Mouse (Mus musculus) splenic B cell, adult 2 months (primary cell): ENCODE measurements around the gene Larp1b.
A peak's percentile ranks its signal among the peaks of the same experiment; 100 is the strongest.

ENCODE experiments used
- DNase-seq: peaks from one replicate; pipeline ENCODE4 v3.0.0-alpha.2; 2011; ENCODE audit warnings: low read depth, low spot score
- H3K27me3 ChIP-seq: 2 replicates; pipeline ENCODE4 v1.6.1; 2012; ENCODE audit warnings: mild to moderate bottlenecking, low read length, moderate library complexity, mixed read lengths; ENCODE audit not compliant: control insufficient read depth, poor library complexity, insufficient read depth, severe bottlenecking
- H3K36me3 ChIP-seq: 2 replicates; pipeline ENCODE4 v1.6.1; 2012; ENCODE audit warnings: mild to moderate bottlenecking, low read length, moderate library complexity, mixed read lengths; ENCODE audit not compliant: control insufficient read depth, poor library complexity, insufficient read depth, severe bottlenecking

Gene Larp1b

DNA sequence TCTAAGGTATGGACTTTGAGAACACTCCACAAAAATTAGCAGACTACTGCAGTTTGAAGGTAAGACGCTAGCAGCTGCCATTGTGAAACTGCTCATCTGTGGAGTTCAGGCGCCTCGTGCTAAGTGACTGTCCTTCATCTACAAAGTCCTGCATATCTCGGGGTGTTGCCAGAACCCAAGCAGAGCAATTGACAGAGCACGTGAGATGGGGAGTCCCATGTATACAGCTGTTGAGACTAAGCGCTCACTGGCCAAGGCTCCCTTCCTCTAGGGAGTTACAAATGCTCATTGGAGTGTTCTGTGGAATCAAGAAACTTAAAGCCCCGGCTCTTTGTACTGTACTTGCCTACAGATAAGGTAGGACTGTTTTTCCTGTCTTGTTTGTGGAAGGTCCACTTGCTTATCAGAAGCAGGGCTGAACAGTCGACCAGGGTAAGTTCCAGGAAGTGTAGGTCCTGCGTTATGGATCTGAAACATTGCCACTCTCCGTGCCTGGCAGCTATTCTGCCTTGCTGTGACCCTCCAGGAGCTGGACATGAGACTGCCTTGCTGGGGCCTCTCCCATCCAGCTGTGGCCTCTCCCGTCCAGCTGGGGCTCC, 94.2 kb downstream of the Larp1b start:
- no peaks in the 10 kb centered on the region for H3K36me3 ChIP-seq
- H3K27me3 ChIP-seq = no peaks in the 10 kb centered on the region
- no peak for DNase-seq

DNA sequence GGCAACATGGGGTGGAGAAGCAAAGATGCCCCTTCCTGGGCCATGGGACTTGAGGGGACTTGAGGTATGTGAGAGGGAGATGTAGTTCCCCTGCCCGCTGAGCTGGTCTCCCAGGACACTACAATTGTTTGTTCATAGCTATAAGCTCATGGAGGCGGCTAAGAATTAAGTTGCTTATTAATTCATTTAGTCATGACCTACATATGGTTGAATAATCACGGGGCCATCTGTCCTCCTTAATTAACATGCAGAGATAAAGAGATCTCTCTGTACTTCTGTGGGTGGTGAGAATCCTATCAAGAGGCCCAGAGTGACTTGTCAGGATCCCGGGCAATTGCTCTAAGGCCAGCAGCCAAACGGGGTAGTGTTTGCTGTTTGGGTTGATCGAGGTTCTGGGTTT, 98.2 kb downstream of the Larp1b start:
- Histone ChIP-seq H3K27me3 (no peaks in the 10 kb centered on the region), H3K36me3 (no peaks in the 10 kb centered on the region)
- DNase-seq = no peak

DNA sequence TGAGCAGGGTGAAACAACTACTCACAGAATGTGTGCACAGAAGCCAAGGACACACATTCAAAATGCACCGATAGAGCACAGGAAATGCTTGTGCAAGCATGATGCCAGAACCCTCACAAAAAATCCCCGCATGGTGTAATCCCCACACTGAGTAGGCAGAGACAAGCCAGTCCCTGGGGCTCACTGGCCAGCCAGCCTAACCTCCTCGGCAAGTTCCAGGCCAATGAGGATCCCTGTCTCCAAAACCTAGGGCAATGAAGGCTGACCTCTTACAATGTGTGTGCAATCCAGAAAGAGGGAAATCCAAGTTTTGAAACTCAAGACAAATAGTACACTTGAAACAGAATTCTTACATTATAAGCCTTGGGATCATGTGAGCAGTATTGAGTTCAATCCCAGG, 103.7 kb downstream of the Larp1b start:
- Histone ChIP-seq H3K36me3 (no peaks in the 10 kb centered on the region), H3K27me3 (no peaks in the 10 kb centered on the region)
- no peak for DNase-seq

DNA sequence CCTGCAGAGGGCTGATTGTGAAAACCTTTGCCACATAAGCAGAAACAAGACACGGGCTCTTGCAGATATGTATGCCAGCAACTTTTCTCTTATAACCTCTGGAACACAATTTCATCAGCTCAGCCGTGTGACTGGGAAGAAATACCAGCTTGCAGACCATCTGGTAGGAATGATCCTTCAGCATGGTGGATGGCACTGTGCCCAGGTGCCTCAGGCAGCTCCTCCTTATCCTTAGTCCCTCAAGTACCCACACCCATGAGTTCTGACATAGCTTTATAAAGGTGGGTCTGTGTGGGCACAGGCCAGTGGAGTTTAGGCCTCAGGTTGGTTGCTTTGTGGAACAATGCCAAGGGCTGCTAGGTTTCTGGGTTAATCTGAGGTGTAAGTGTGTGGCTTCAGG, 108.8 kb downstream of the Larp1b start:
- Histone ChIP-seq H3K27me3 (no peaks in the 10 kb centered on the region), H3K36me3 (no peaks in the 10 kb centered on the region)
- DNase-seq = no peak

DNA sequence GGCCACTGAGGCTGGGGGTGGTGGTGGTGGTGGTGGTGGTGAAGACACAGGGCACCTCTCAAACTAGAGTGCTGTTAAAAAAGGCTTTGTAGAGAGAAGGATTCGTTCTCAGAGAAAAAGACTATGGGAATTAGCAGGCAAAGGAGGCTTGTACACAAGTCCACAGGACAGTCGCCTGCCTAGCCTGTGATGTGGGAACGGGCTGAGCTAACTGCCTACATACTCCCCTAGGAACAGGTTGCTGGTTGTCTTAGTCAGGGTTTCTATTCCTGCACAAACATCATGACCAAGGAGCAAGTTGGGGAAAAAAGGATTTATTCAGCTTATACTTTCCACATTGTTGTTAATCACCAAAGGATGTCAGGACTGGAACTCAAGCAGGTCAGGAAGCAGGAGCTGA, 109.6 kb downstream of the Larp1b start:
- Histone ChIP-seq H3K36me3 (no peaks in the 10 kb centered on the region), H3K27me3 (no peaks in the 10 kb centered on the region)
- no peak for DNase-seq

DNA sequence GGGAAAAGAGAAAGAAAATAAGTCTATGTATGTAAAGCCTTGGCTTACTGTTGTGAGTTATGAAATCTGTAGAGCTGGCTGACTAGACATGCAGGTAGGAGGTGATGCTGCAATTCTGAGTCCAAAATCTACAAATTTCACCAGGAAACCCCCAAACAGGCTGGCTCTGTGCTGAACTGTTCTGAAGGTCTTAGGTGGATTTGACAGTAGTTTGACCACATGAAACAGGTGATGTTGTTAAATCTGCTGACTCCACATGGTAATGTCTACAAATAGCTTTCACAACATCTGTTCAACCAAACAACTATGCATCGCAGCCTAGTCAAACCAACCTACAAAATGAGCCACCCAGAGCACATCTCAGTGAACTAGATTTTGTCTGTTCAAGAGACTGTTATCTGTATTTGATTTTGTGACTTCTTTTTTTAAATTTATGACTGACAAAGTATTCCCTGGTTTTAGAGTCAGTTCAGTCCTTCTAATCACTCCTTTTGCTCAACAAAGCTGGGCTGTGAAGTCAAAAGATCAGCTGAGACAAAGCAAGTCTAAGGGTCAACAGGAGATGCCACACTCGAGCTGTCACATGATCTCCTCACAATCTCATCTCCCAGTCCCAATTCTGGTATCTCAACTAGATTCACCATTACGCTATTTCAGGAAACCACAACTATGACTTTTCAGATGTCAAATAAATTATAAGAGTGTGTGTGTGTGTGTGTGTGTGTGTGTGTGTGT, 112.4 kb downstream of the Larp1b start:
- Histone ChIP-seq H3K36me3 (no peaks in the 10 kb centered on the region; the same call in 1 of the 2 replicates), H3K27me3 (no peaks in the 10 kb centered on the region)
- DNase-seq = no peak

DNA sequence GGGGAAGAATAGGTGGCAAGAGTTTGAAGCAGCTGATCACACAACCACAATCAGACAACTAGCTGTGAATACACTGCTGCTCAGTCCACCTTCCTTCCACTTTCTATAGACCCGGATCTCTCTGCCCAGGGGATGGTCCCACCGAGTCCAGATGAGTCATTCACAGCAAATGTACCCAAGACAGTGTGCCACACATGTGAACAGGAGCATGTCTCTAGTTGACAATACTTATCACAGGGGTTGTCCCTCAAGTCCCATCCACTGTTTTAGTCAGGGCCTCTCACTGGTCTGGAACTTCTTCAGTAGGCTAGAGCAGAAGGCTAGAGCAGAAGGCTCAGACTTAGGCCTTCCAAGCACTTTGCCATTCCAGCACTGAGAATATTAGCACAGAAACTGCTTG, 113.1 kb downstream of the Larp1b start:
- no peaks in the 10 kb centered on the region for H3K27me3 ChIP-seq
- no peak for DNase-seq

DNA sequence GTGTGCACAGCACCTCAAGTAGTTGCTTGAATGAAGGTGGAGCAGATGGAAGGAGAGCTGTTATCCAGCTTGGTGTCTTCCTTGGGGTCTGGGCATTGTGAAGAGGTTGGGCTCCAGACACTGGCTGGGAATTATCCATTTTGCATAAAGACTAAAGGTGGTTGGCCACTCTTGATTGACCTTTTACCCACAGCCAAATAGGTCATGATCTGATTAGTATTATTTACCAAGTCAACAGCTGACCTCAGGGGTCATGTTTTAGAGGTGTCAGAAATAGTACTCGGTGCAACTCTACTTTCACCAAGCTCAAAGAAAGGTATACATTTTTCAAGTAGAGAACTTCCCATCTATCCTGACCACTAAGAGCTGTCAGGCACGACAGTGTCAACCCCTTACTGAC, 115.7 kb downstream of the Larp1b start:
- H3K27me3 ChIP-seq = no peaks in the 10 kb centered on the region
- no peak for DNase-seq
- H3K36me3 ChIP-seq = peaks cover 3% of the 10 kb centered on the region

More for the DNA sequence above, 113.1 kb downstream of the Larp1b start:
- peaks cover 2% of the 10 kb centered on the region; the same call in 1 of the 2 replicates for H3K36me3 ChIP-seq

DNA sequence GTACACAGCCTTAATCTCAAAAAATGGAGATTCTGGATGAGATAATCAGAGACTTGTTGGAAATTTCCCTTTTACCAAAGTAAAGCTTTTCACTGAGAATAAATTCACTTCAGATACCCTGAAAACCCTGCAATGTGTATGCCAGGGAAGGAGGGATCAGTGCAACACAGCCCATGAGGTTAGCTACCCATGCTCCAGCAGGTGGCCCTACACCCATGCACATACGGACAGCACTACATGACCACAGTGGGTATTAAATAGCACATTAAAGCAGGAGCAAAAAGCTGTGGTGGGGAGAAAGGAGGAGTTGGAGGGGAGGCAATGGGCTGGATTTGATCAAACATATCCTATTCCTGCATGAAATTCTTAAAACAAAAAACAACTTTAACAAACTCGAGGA, 120.9 kb downstream of the Larp1b start:
- DNase-seq = no peak

DNA sequence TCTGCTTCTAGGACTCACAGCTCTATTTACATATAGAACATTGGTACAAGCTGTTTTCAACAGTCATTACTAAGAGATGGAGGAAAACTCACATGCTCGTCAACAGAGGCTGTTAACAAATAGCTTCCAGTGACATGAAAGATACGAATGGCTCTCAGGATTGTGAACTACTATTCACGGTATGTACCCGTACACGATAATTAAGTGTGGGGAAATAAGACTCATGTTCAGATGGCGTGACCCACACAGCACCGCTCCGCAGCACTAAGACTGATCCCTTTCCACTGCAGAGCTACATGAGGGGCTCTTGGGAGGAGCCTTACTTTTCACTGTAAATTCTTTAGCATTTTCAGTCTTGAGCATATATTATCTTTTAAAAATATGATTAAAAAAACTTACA, 125.7 kb downstream of the Larp1b start:
- H3K36me3 ChIP-seq = no peaks in the 10 kb centered on the region
- H3K27me3 ChIP-seq = no peaks in the 10 kb centered on the region
- DNase-seq = no peak

More for the DNA sequence above, 120.9 kb downstream of the Larp1b start:
- Histone ChIP-seq H3K27me3 (no peaks in the 10 kb centered on the region), H3K36me3 (peaks cover 3% of the 10 kb centered on the region)

DNA sequence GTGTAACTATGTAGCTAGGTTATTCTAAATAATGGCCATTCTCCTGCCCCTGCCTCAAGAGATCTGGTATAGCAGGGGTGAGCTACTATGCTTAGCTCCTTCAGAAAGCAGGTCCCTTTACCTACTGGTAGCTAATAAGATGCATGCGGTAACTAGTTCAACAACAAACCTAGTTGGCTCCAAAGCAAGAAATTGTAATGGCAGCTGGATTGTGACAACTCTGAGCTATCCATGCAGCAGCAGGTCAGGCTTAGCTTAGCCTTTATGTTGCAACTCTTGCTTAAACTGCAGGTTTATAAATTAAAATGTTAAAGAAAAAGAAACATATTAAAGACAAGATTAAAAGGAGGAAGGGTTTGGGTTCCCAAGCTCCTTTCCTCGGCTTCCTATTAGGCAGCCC, 129.0 kb downstream of the Larp1b start:
- DNase-seq = no peak
- H3K27me3 ChIP-seq = no peaks in the 10 kb centered on the region

DNA sequence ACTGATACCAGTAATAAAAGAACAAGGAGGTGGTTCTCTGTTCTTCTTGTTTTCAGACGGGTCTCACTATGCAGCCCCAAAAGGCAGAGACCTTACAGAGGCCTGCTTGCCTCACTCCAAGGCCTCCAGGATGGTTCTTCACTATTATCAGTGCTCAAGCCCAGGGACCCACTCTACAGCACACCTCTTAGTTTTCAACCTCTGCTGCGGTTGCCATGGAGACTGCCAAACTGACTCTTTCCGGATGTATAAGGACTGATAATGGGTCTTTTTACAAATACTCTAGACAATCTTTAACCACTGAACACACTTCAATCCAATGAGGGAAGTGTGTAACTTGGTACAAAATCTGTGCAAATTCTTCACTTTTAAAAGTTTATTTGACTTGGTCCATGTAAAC, 131.1 kb downstream of the Larp1b start:
- no peaks in the 10 kb centered on the region for H3K27me3 ChIP-seq
- H3K36me3 ChIP-seq = no peaks in the 10 kb centered on the region
- DNase-seq = peak; percentile 12

More for the DNA sequence above, 129.0 kb downstream of the Larp1b start:
- no peaks in the 10 kb centered on the region for H3K36me3 ChIP-seq

DNA sequence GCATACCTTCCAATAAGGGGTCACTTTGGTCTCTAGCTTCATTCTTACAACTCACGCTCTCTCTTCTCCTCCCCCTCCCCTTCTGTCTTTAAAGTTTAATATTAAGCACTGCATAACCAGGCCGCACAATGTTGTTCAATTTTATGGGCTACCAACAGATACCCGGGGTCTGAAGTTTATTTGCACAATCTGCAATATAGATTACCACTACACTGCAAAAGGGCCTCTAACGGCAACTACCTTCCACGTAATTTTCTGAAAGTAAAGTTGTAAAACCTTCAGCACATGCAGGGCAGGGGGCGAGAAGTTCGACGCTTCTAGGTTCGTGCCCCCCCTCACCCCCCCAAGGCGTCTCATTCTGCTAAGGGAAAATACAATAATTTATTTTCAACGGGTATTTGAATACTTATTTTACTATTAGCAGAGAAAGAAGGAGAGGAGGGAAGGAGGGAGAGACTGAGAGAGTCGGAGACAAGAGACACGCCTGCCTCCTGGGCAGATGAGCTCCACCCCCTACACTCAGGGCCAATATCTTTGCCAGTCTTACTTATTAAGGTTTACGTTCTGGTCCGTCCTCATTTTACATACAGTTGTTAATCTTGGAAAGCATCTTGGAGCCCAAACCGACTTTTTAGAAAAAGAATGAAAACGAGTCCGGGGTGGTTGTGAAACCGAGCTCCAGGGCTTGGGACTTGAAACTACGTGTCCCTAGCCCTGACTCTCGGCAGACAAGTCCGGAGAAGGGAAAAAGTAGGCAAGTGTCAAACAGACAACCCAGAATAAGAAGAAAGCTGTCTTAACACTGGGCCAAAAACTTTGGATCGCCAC, 132.1 kb downstream of the Larp1b start:
- no peaks in the 10 kb centered on the region for H3K27me3 ChIP-seq
- H3K36me3 ChIP-seq = no peaks in the 10 kb centered on the region
- peak; percentile 27 for DNase-seq

DNA sequence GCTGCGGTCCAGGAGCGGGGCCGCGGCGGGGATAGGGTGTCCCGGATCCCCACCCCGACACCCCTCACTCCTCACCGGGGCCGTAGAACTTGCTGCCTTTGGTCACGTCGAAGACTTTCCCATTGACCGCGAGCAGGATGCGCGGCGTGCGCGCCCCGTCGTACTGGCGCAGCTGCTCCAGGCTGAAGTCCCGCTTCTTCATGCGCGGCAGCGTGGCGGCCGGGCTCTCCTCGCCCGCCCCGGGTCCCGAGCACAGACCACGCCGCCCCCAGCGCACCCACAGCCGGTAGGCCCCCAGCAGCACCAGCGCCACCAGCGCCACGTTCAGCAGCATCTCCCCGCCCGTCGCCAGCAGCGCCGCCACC, 132.9 kb downstream of the Larp1b start:
- no peak for DNase-seq
- no peaks in the 10 kb centered on the region for H3K27me3 ChIP-seq
- no peaks in the 10 kb centered on the region for H3K36me3 ChIP-seq
